Mouse (Mus musculus): ENCODE measurements around the gene Vps35. TPM values are rescaled to one million over a fixed set of nuclear protein-coding genes. Genes with fewer than 3 reads are reported as not detected.

Vps35 gene
- polyA plus RNA-seq, 1 experiment = 108 TPM

- TF ChIP-seq POLR2A (IDR thresholded peaks at IDR 0.05; ENCODE audit: borderline replicate concordance, low read depth, low read length) (no peak), CTCF (IDR thresholded peaks at IDR 0.05; ENCODE audit: low read depth, low read length) (no peak)
- no peak overlapping the region for H3K4me3 ChIP-seq (ENCODE audit: insufficient read depth, low read length)
Measured at GRCm38 (mm10) chr8:85220992-85221391, 78.6 kb downstream of the Vps35 start.

GRCm38 (mm10) chr8:85220220-85220619 is 79.4 kb downstream of the Vps35 start:
- Histone ChIP-seq H3K4me3 (ENCODE audit: insufficient read depth, low read length) (no peak overlapping the region), H3K27ac (ENCODE audit: insufficient read depth, low read depth, low read length) (no peak overlapping the region), H3K4me1 (ENCODE audit: control insufficient read depth, insufficient read depth, low read length) (no peaks in the 10 kb centered on the region; the same call in 1 of the 2 replicates)
- no peak for TF ChIP-seq CTCF (IDR thresholded peaks at IDR 0.05; ENCODE audit: low read depth, low read length)
- no peak for TF ChIP-seq POLR2A (IDR thresholded peaks at IDR 0.05; ENCODE audit: borderline replicate concordance, low read depth, low read length)

More at GRCm38 (mm10) chr8:85220992-85221391, 78.6 kb downstream of the Vps35 start:
- no peak overlapping the region for H3K27ac ChIP-seq (ENCODE audit: insufficient read depth, low read depth, low read length)
- H3K4me1 ChIP-seq (ENCODE audit: control insufficient read depth, insufficient read depth, low read length) = no peaks in the 10 kb centered on the region; the same call in 1 of the 2 replicates

Other genes starting within 250 kb of the Vps35 start
- gene Fbxw9, start 239.7 kb downstream of the Vps35 start, polyA plus RNA-seq (2012; ENCODE audit: insufficient read depth, insufficient read length, missing spikeins) = 10.2 and 11.8 TPM in 2 replicates
- not detected in 2 replicates for gene Gm5741, start 231.8 kb downstream of the Vps35 start, polyA plus RNA-seq (2012; ENCODE audit: insufficient read depth, insufficient read length, missing spikeins)
- 36.7 and 44.9 TPM in 2 replicates for gene Dhps, start 228.0 kb downstream of the Vps35 start, polyA plus RNA-seq (2012; ENCODE audit: insufficient read depth, insufficient read length, missing spikeins)
- 90.2 and 113 TPM in 2 replicates for gene Wdr83os, start 219.1 kb downstream of the Vps35 start, polyA plus RNA-seq (2012; ENCODE audit: insufficient read depth, insufficient read length, missing spikeins)
- 22.6 and 27.3 TPM in 2 replicates for gene Wdr83, start 218.5 kb downstream of the Vps35 start, polyA plus RNA-seq (2012; ENCODE audit: insufficient read depth, insufficient read length, missing spikeins)
- gene Man2b1, start 216.5 kb downstream of the Vps35 start, polyA plus RNA-seq (2012; ENCODE audit: insufficient read depth, insufficient read length, missing spikeins) = 390 and 469 TPM in 2 replicates
- gene Zfp791, start 176.7 kb downstream of the Vps35 start, polyA plus RNA-seq (2012; ENCODE audit: insufficient read depth, insufficient read length, missing spikeins) = 1.2 and 1.7 TPM in 2 replicates
- not detected in 2 replicates for gene Cks1brt, start 147.9 kb downstream of the Vps35 start, polyA plus RNA-seq (2012; ENCODE audit: insufficient read depth, insufficient read length, missing spikeins)
- not detected in 2 replicates for gene Olfr371, start 73.8 kb downstream of the Vps35 start, polyA plus RNA-seq (2012; ENCODE audit: insufficient read depth, insufficient read length, missing spikeins)
- 22.8 and 23.5 TPM in 2 replicates for gene Orc6, start 170 bp downstream of the Vps35 start, polyA plus RNA-seq (2012; ENCODE audit: insufficient read depth, insufficient read length, missing spikeins)
- gene Mylk3, start 86.5 kb upstream of the Vps35 start, polyA plus RNA-seq (2012; ENCODE audit: insufficient read depth, insufficient read length, missing spikeins) = not detected in 2 replicates
- gene 4921524J17Rik, start 133.0 kb upstream of the Vps35 start, polyA plus RNA-seq (2012; ENCODE audit: insufficient read depth, insufficient read length, missing spikeins) = 28.9 and 31.0 TPM in 2 replicates
- gene Gpt2, start 192.8 kb upstream of the Vps35 start, polyA plus RNA-seq (2012; ENCODE audit: insufficient read depth, insufficient read length, missing spikeins) = 6.1 and 7.4 TPM in 2 replicates

Data from bone marrow macrophage, adult 2 months (primary cell).